Mouse (Mus musculus): ENCODE data around the gene Olfr9. TPM values are rescaled to one million over a fixed set of nuclear protein-coding genes. Genes with fewer than 3 reads are reported as not detected.
A peak's percentile ranks its signal among the peaks of the same experiment; 100 is the strongest.

The Olfr9 gene
- polyA plus RNA-seq, 1 experiment, result not detected

DNA sequence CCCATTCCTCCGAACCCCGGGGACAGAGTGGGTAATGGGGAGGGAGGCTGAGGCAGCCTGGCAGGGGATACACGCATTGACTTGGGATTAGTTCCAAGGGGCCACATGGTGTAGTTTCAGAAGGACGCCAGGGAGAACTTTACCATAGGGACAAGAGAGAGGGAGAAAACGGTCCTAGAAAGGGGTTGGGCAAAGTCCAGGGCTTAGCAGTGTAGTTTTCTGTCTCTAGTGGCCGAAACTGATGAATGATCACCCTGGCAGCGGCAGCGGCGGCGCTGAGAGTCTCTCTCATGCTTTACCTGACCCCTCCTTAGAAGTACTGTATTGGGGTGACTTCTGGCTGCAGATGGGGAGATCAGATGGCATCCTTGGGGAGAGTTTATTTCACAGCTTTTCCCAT is 30.9 kb upstream of the Olfr9 start:
- Histone ChIP-seq H3K79me2 (ENCODE audit: control insufficient read depth, insufficient read depth) (no peaks in the 10 kb centered on the region), H3K4me2 (ENCODE audit: low read depth) (no peak overlapping the region), H3K27me3 (ENCODE audit: control insufficient read depth, insufficient read depth, insufficient read length) (no peaks in the 10 kb centered on the region), H3K36me3 (ENCODE audit: control insufficient read depth, insufficient read depth) (peaks cover 49% of the 10 kb centered on the region), H3K4me3 (no peak overlapping the region), H3ac (ENCODE audit: control insufficient read depth, insufficient read length) (no peak overlapping the region)
- peak; percentile 17 for TF ChIP-seq POLR2AphosphoS2 (IDR thresholded peaks at IDR 0.05; ENCODE audit: insufficient read length, low read depth)
- TF ChIP-seq MYOG (IDR thresholded peaks at IDR 0.05; ENCODE audit: control insufficient read depth in 1 of 3, insufficient read depth in 1 of 3, insufficient read length in 2 of 3, low read depth in 2 of 3), result no peak
- no peak for TF ChIP-seq MAX (IDR thresholded peaks at IDR 0.05; ENCODE audit: low read depth)
- no peak for TF ChIP-seq TCF12 (IDR thresholded peaks at IDR 0.05; ENCODE audit: insufficient read depth, poor library complexity, severe bottlenecking)
- no peak for TF ChIP-seq E2F4 (IDR thresholded peaks at IDR 0.05; ENCODE audit: insufficient read depth)
- TF ChIP-seq CEBPB (IDR thresholded peaks at IDR 0.05; ENCODE audit: insufficient read depth, poor library complexity, severe bottlenecking), result no peak
- no peak for TF ChIP-seq SRF (IDR thresholded peaks at IDR 0.05; ENCODE audit: control insufficient read depth, insufficient read length, low read depth)

- Histone ChIP-seq H3K36me3 (ENCODE audit: control insufficient read depth, insufficient read depth) (peaks cover 33% of the 10 kb centered on the region), H3K4me3 (no peak overlapping the region), H3K4me2 (ENCODE audit: low read depth) (no peak overlapping the region), H3ac (ENCODE audit: control insufficient read depth, insufficient read length) (no peak overlapping the region), H3K27me3 (ENCODE audit: control insufficient read depth, insufficient read depth, insufficient read length) (no peaks in the 10 kb centered on the region), H3K79me2 (ENCODE audit: control insufficient read depth, insufficient read depth) (no peaks in the 10 kb centered on the region)
- TF ChIP-seq E2F4 (IDR thresholded peaks at IDR 0.05; ENCODE audit: insufficient read depth), result no peak
- TF ChIP-seq POLR2AphosphoS2 (IDR thresholded peaks at IDR 0.05; ENCODE audit: insufficient read length, low read depth), result peak; percentile 78
- TF ChIP-seq MAX (IDR thresholded peaks at IDR 0.05; ENCODE audit: low read depth), result no peak
- no peak for TF ChIP-seq USF1 (IDR thresholded peaks at IDR 0.05; ENCODE audit: low read depth)
- no peak for TF ChIP-seq TCF12 (IDR thresholded peaks at IDR 0.05; ENCODE audit: insufficient read depth, poor library complexity, severe bottlenecking)
Observed at GRCm38 (mm10) chr10:128960142-128960541, 29.1 kb upstream of the Olfr9 start.

DNA sequence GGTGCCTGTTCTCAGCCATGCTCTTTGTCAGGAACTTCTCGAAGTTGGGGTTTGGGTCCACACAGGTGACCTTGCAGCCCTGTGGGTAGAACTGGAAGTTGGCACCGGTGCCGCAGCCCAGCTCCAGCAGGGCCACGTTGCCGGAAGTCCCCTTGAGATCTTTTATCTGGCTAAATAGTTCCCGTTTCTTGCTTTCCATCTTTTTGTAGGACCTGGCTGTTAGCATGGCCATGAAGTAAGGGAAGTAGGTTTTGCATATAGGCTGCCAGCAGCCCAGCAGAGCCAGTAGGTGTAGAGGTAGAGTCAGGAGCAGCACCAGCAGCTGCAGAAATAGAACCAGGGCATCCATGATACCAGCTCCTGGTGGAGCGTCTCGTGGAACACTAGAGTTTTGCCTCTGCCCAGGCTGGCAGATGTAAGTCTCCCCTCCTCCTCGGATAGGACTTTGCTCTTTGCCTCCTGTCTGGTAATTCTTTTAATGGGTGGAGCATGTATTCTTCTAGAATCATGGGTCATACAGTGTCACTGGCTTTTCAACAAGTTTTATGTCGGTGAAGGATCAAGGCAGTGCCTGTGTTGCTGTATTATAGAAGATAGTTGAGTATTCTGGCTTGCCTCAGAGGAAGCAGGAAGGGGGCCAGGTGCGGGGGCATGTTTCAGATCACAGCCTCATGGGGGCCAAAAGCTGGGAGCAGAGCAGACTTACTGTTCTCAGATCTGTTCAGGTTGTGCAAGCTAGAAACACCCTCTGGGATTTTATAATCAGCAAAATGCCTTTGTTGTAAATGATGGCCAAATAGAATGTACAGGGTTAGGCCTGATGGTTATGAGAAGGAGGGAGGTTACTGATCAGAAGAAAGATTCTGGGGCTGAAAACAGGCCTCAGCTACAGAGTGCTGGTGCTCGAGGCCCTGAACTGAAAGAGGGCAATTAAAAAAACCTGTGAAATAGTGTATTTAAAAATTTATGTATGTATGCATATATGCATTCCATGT is 28.3 kb upstream of the Olfr9 start, which contains the start of gene Mettl7b:
Mettl7b (minus strand) TSS at position 399 of the 995 bp plus-strand sequence.
- H3K36me3 ChIP-seq (ENCODE audit: control insufficient read depth, insufficient read depth), result peaks cover 26% of the 10 kb centered on the region
- H3ac ChIP-seq (ENCODE audit: control insufficient read depth, insufficient read length), result no peak within 1 kb of the TSS
- no peak within 1 kb of the TSS for H3K4me2 ChIP-seq (ENCODE audit: low read depth)
- no peaks in the 10 kb centered on the region for H3K27me3 ChIP-seq (ENCODE audit: control insufficient read depth, insufficient read depth, insufficient read length)
- TF ChIP-seq POLR2A (IDR thresholded peaks at IDR 0.05; ENCODE audit: insufficient read length, low read depth) (no peak), REST (IDR thresholded peaks at IDR 0.05; ENCODE audit: insufficient read depth, insufficient read length) (no peak), MAX (IDR thresholded peaks at IDR 0.05; ENCODE audit: low read depth) (no peak), MYOD1 (IDR thresholded peaks at IDR 0.05; ENCODE audit: control insufficient read depth in 1 of 3, insufficient read length in 2 of 3, low read depth in 2 of 3) (no peak), TCF12 (IDR thresholded peaks at IDR 0.05; ENCODE audit: insufficient read depth, poor library complexity, severe bottlenecking) (no peak), USF1 (IDR thresholded peaks at IDR 0.05; ENCODE audit: low read depth) (no peak), E2F4 (IDR thresholded peaks at IDR 0.05; ENCODE audit: insufficient read depth) (no peak), MYOG (IDR thresholded peaks at IDR 0.05; ENCODE audit: control insufficient read depth in 1 of 3, insufficient read depth in 1 of 3, insufficient read length in 2 of 3, low read depth in 2 of 3) (no peak), SRF (IDR thresholded peaks at IDR 0.05; ENCODE audit: control insufficient read depth, insufficient read length, low read depth) (no peak), POLR2AphosphoS2 (IDR thresholded peaks at IDR 0.05; ENCODE audit: insufficient read length, low read depth) (no peak), TCF3 (IDR thresholded peaks at IDR 0.05; ENCODE audit: insufficient read length, low read depth) (no peak), CEBPB (IDR thresholded peaks at IDR 0.05; ENCODE audit: insufficient read depth, poor library complexity, severe bottlenecking) (no peak)
- H3K79me2 ChIP-seq (ENCODE audit: control insufficient read depth, insufficient read depth), result no peaks in the 10 kb centered on the region
- no peak within 1 kb of the TSS for H3K4me3 ChIP-seq

DNA sequence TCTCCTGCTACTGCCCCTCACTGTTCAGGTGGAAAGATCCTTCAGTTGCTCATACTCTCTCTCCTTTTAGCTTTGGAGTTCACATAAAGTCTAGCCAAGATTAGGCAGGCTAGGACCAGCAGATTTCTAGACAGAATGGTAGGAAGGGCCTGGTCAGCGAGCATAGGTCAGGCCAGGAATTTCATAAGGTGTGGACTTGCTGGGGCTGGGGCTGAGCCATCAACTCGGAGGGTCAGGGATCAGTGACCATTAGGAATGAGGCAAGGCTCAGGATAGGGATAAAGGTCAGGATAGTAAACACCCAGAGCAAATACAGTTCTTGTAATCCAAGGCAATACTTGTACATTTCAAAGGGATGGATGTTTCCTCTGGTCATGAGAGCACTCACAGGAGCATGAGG is 24.3 kb upstream of the Olfr9 start:
- no peak overlapping the region for H3K4me2 ChIP-seq (ENCODE audit: low read depth)
- H3K79me2 ChIP-seq (ENCODE audit: control insufficient read depth, insufficient read depth), result no peaks in the 10 kb centered on the region
- H3K27me3 ChIP-seq (ENCODE audit: control insufficient read depth, insufficient read depth, insufficient read length), result no peaks in the 10 kb centered on the region
- H3ac ChIP-seq (ENCODE audit: control insufficient read depth, insufficient read length), result no peak overlapping the region
- no peak overlapping the region for H3K4me3 ChIP-seq
- no peaks in the 10 kb centered on the region for H3K36me3 ChIP-seq (ENCODE audit: control insufficient read depth, insufficient read depth)
- TF ChIP-seq REST (IDR thresholded peaks at IDR 0.05; ENCODE audit: insufficient read depth, insufficient read length), result no peak
- no peak for TF ChIP-seq POLR2A (IDR thresholded peaks at IDR 0.05; ENCODE audit: insufficient read length, low read depth)
- TF ChIP-seq POLR2AphosphoS2 (IDR thresholded peaks at IDR 0.05; ENCODE audit: insufficient read length, low read depth), result no peak
- no peak for TF ChIP-seq E2F4 (IDR thresholded peaks at IDR 0.05; ENCODE audit: insufficient read depth)
- TF ChIP-seq TCF3 (IDR thresholded peaks at IDR 0.05; ENCODE audit: insufficient read length, low read depth), result no peak
- no peak for TF ChIP-seq SRF (IDR thresholded peaks at IDR 0.05; ENCODE audit: control insufficient read depth, insufficient read length, low read depth)
- TF ChIP-seq USF1 (IDR thresholded peaks at IDR 0.05; ENCODE audit: low read depth), result no peak
- no peak for TF ChIP-seq TCF12 (IDR thresholded peaks at IDR 0.05; ENCODE audit: insufficient read depth, poor library complexity, severe bottlenecking)
- TF ChIP-seq MAX (IDR thresholded peaks at IDR 0.05; ENCODE audit: low read depth), result no peak
- no peak for TF ChIP-seq MYOD1 (IDR thresholded peaks at IDR 0.05; ENCODE audit: control insufficient read depth in 1 of 3, insufficient read length in 2 of 3, low read depth in 2 of 3)

Data from myocyte (in vitro differentiated cells).